Mouse (Mus musculus) lung, postnatal 14 days (tissue): Measurements from ENCODE around the gene Klhl32.
A peak's percentile ranks its signal among the peaks of the same experiment; 100 is the strongest.
"Not testable (repeated sequence)": the region's sequence is repeated elsewhere in the genome, so short reads cannot be mapped to it uniquely, and the experiment has no call there.

Experiments
- DNase-seq: peaks from one replicate; pipeline ENCODE4 v3.0.0; 2021

The Klhl32 gene

GRCm38 (mm10) chr4:24793726-24794345 is 57.1 kb downstream of the Klhl32 start:
- no peak for DNase-seq

- DNase-seq, result no peak
Observed at GRCm38 (mm10) chr4:24792416-24792981, 58.4 kb downstream of the Klhl32 start.

- DNase-seq, result no peak
Observed at GRCm38 (mm10) chr4:24789331-24789730, 61.6 kb downstream of the Klhl32 start.

- DNase-seq, result no peak
Observed at GRCm38 (mm10) chr4:24785757-24786532, 65.0 kb downstream of the Klhl32 start.

GRCm38 (mm10) chr4:24765919-24766318 is 85.0 kb downstream of the Klhl32 start:
- no peak for DNase-seq

GRCm38 (mm10) chr4:24765469-24765868 is 85.5 kb downstream of the Klhl32 start:
- no peak for DNase-seq

GRCm38 (mm10) chr4:24764558-24764957 is 86.4 kb downstream of the Klhl32 start:
- no peak for DNase-seq

GRCm38 (mm10) chr4:24763451-24763850 is 87.5 kb downstream of the Klhl32 start:
- no peak for DNase-seq

- no peak for DNase-seq
Observed at GRCm38 (mm10) chr4:24758954-24759353, 92.0 kb downstream of the Klhl32 start.

GRCm38 (mm10) chr4:24752517-24753208 is 98.3 kb downstream of the Klhl32 start:
- no peak for DNase-seq

- no peak for DNase-seq
Observed at GRCm38 (mm10) chr4:24737080-24737479, 113.8 kb downstream of the Klhl32 start.

GRCm38 (mm10) chr4:24720834-24721233 is 130.1 kb downstream of the Klhl32 start:
- peak; percentile 63 for DNase-seq

- DNase-seq, result no peak
Observed at GRCm38 (mm10) chr4:24715559-24715958, 135.4 kb downstream of the Klhl32 start.

- DNase-seq, result no peak
Observed at GRCm38 (mm10) chr4:24714367-24714766, 136.6 kb downstream of the Klhl32 start.

GRCm38 (mm10) chr4:24698528-24699117 is 152.3 kb downstream of the Klhl32 start:
- peak; percentile 1 for DNase-seq

GRCm38 (mm10) chr4:24680080-24680479 is 170.8 kb downstream of the Klhl32 start:
- DNase-seq, result no peak

- no peak for DNase-seq
Observed at GRCm38 (mm10) chr4:24670007-24670406, 180.9 kb downstream of the Klhl32 start.

GRCm38 (mm10) chr4:24659218-24659617 is 191.7 kb downstream of the Klhl32 start:
- DNase-seq, result no peak

GRCm38 (mm10) chr4:24644735-24645134 is 206.2 kb downstream of the Klhl32 start:
- DNase-seq, result not testable (repeated sequence)

- no peak for DNase-seq
Observed at GRCm38 (mm10) chr4:24642306-24642705, 208.6 kb downstream of the Klhl32 start.

GRCm38 (mm10) chr4:24631177-24631911 is 219.6 kb downstream of the Klhl32 start:
- DNase-seq, result no peak

GRCm38 (mm10) chr4:24630430-24630829 is 220.5 kb downstream of the Klhl32 start:
- no peak for DNase-seq
